Mouse (Mus musculus): Measurements from ENCODE around the gene Arntl2. TPM values are rescaled to one million over a fixed set of nuclear protein-coding genes. Genes with fewer than 3 reads are reported as not detected.
A peak's percentile ranks its signal among the peaks of the same experiment; 100 is the strongest.
"Not testable (repeated sequence)": the region's sequence is repeated elsewhere in the genome, so short reads cannot be mapped to it uniquely, and the experiment has no call there.

Arntl2 gene
- total RNA-seq (2021): 1 to 10 TPM in 1 of 2 experiments, under 1 TPM in 1; 0.67 to 1.2 TPM
- long read RNA-seq, experiment 1, partial matches to known transcripts: 0 of 2 reads
- long read RNA-seq, experiment 1, other reads (novel, unspliced or antisense): 2 of 2 reads
- long read RNA-seq, experiment 2, partial matches to known transcripts: 0 of 5 reads
- long read RNA-seq, experiment 2, other reads (novel, unspliced or antisense): 5 of 5 reads

DNA sequence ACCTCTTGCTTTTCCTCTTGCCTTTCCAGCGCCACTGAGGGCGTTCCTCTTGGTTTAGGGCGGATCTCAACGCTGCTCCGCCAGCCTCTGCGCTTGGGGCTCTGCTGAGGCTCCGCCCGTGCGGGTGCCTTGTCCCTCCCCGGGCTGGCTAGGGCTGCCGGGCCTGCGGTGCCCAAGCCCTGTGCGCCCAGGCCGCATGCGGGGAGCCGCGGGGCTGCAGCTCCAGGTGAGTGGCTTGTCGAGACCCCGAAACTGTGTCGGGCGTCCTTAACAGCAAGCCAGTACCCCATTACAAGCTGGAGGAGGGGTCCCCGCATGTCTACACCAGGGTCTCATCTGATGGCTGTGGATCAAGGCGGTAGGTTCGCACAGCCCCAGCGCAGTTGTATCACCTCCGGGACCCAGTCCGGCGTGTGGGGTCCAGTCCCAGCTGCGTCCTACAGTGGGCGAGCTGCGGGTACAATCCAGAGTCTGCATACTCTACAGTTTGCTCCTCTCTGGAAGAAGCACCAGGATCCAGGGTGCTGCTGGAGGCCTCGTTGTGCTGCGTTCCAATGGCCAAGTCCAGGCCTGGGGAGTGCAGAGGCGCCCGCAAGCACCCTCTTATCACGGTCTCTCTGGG lies at the start of gene Arntl2:
Gene Arntl2, plus strand, starts transcription at position 132 of the 622 bp plus-strand sequence.
- DNase-seq (ENCODE audit: low spot score in 2 of 2): peak; percentile 68 to 70

DNA sequence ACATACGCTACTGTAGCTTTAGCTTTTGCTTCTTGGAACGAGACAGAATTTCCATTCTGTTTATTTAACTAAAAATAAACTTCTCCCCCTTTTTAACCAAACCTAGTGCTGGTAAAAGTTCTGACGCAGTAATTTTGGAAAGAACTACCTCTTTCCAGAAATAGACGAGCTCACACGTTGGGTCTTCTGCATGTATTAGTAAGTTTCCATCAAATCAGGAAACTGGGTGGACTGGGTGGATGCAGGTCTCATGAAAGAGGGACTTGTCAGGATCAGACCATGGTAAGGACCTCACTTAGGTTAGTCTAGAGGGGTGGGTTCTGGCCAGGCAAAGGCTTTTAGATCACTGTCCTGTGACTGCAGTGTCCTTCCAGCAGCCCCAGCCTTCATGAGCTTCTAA lies 49.3 kb upstream of the Arntl2 start:
- DNase-seq (ENCODE audit: low spot score in 2 of 2): no peak

GRCm38 (mm10) chr6:146747057-146747456 lies 48.8 kb upstream of the Arntl2 start:
- DNase-seq (ENCODE audit: low spot score in 2 of 2): no peak

GRCm38 (mm10) chr6:146748271-146748670 lies 47.6 kb upstream of the Arntl2 start:
- no peak for DNase-seq (ENCODE audit: low spot score in 2 of 2)

GRCm38 (mm10) chr6:146751671-146752070 lies 44.2 kb upstream of the Arntl2 start:
- DNase-seq (ENCODE audit: low spot score in 2 of 2): no peak

DNA sequence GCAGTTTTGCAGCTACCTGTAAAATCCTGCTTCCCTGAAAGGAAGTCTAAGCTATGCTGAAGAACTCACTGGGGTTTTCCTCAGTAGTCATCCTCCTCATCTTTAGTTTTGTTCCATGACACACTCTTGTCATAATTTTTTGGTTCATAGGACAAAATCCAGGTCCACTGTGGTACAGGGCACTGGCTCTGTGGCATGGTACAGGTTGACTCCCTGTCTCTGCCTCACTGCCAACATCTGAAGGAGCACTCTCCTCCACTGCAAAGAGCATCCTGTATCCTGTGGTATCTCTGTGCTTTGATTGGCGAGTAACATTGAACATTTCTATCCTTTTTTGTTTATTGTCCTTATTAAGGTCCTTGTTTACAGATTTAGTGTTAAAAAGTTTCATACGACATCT lies 43.7 kb upstream of the Arntl2 start:
- no peak for DNase-seq (ENCODE audit: low spot score in 2 of 2)

GRCm38 (mm10) chr6:146752612-146753011 lies 43.2 kb upstream of the Arntl2 start:
- DNase-seq (ENCODE audit: low spot score in 2 of 2): no peak

GRCm38 (mm10) chr6:146753560-146754160 lies 42.2 kb upstream of the Arntl2 start:
- no peak for DNase-seq (ENCODE audit: low spot score in 2 of 2)

- no peak for DNase-seq (ENCODE audit: low spot score in 2 of 2)
Measured at GRCm38 (mm10) chr6:146755136-146755535, 40.7 kb upstream of the Arntl2 start.

DNA sequence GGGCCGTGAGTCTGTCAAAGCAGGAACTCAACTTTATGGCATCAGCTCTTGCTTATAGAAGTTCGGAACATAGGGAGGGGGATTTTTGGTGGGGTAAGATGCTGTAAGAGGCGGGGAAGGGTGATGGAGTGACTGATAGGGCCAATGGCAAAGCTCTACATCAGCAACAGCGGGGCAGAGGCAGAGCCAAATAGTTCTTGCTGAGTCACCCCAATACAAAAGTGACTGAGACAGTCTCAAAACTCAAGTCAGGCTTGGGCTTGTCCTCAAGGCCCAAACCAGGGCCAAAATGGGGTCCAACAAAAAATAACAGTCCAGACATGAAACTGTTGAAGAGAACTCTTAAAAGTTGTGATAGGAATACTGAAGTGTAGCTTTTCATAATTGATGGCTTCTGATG lies 40.2 kb upstream of the Arntl2 start:
- DNase-seq (ENCODE audit: low spot score in 2 of 2): no peak

- DNase-seq (ENCODE audit: low spot score in 2 of 2): no peak
Measured at GRCm38 (mm10) chr6:146759027-146759426, 36.8 kb upstream of the Arntl2 start.

DNA sequence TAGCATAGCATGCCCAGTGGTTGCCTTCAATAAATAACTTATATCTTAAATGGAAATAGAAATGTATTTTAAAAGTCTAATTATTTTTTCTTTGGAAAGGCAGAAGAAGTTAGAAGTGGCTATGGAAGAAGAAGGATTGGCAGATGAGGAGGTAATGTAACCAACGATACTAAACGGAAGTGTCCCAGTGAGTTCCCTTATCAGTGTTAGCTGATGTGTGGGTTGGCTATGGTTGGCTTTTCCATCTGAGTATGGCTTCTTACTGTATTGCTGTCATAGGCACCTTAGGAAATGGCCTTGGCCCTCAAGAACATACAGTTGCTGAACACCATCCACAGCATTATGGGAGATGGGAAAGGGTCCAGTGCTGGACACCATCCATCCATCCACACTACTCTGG lies 35.8 kb upstream of the Arntl2 start:
- DNase-seq (ENCODE audit: low spot score in 2 of 2): no peak

DNA sequence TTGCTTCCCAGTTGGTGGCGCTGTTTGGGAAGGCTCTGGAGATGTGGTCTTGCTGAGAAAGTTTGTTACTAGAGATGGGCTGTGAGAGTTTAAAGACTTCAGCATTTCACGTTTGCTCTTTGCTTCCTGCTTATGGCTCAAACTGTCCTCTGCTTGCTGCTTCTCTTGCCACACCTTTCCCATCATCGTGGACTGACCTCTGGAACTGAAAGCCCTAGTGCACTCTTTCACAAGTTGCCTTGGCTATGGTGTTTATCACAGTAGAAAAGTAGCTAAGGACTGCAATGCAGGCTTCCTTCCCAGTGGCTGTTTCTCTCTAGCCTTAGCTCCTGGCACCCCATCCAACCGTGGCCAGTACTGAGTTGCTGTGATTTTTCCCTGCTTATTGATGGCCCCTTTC lies 35.1 kb upstream of the Arntl2 start:
- no peak for DNase-seq (ENCODE audit: low spot score in 2 of 2)

DNA sequence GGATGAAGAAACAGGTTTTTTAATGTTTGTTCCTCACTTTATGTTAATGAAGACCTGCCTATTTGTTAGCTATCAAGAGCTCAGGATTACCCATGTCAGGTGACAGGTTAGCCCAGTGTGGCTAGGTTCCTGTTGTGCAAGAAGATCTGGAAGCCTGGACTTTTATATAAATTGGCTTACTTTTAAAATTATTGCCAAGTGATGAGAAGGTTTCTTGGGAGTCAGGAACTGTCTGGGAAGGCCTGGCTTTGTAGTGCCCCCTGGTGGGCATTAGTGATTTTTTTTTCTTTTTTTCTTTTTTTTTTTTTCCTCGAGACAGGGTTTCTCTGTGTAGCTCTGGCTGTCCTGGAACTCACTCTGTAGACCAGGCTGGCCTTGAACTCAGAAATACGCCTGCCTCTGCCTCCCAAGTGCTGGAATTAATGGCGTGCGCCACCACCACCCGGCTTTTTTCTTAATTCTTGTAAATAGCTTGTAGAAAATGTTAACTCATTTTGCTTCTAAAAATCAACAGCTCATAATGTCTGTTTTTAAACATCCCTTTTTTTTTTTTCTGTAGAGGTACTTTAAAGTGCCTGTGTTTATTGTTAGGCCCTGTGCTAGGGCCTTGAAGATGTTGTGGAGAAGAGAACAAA lies 33.5 kb upstream of the Arntl2 start:
- DNase-seq (ENCODE audit: low spot score in 2 of 2): no peak

- DNase-seq (ENCODE audit: low spot score in 2 of 2): no peak
Measured at GRCm38 (mm10) chr6:146764593-146764992, 31.3 kb upstream of the Arntl2 start.

DNA sequence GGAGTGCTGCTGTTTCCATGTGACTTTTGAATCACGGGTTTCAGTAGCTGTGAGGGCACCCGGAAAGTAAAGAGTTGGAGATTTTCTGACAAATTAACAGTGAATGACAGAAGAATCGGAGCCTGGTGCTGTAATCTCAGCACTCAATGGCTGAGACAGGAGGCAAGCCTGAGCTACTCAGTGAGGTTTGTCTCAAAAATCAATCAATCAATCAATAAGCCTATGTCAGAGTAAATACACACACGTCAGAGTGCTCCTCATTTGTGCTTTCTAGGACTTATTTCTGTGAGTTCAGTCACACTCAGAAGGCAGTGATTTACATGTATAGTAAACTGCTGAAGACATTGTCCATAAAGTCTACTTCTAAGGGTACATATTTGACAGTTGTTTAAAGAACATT lies 30.6 kb upstream of the Arntl2 start:
- no peak for DNase-seq (ENCODE audit: low spot score in 2 of 2)

DNA sequence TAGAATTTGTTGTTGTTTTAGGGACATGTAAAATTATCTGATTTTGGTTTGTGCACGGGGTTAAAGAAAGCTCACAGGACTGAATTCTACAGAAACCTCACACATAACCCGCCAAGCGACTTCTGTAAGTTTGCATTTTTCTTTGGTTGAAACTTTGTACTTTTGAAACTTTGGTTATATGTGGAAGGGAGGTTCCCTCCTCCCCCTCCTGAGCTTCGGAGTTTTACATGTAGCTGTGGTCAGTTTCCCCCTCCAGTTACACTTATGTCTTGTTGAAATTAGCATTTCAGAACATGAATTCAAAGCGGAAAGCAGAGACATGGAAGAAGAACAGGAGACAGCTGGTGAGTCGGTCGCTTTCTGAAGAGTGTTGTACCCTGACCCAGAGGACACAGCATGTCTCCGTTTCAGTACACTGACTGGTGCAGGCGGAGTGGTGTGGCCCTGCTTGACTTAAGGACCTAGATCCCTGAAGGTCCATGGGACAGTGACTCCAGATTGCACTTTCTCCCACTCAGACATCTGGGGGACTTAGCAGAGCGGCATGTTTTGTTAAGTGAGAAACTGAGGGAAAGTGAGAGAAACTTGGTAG lies 26.9 kb upstream of the Arntl2 start:
- DNase-seq (ENCODE audit: low spot score in 2 of 2): no peak

- DNase-seq (ENCODE audit: low spot score in 2 of 2): no peak
Measured at GRCm38 (mm10) chr6:146770005-146770745, 25.7 kb upstream of the Arntl2 start.

DNA sequence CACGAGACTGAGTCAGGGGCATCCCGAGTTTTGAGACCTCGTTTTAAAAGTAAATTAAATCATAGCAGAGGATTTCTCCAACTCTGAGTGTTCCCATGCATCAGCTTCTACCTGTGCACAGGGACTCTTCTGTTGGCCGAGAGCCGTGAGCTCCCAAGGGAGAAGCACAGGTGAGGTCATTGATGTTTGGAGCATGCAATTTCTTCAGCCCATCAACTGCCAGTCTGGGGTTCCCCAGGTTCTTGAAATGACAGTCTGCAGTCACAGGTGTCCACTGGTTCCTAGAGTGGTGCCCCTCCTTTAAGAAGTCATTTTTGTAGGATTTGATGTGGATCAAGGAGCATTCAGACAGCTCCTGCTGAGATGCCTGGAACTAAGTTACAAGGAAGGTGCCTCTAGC lies 25.0 kb upstream of the Arntl2 start:
- DNase-seq (ENCODE audit: low spot score in 2 of 2): no peak

DNA sequence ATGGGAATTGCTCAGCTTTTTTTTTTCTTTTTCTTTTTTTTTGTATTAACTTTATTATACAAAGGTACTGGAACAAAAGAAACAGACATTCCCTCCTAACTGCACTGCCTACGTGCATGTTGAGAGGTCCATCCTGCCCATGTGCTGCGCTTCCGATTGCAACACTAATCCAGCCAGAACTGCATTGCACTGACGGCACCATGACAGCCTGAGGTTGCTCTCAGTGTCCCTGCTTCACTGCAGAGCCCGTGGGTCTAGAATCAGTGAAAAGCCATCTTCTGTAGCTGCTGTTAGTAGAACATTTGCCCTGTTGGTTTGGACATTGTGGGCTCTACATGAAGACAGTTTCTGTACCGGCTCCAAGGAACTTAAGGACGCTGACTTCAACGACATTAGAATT lies 20.0 kb upstream of the Arntl2 start:
- DNase-seq (ENCODE audit: low spot score in 2 of 2): not testable (repeated sequence)
